Mouse (Mus musculus): ENCODE results near the gene Spryd3.

DNA sequence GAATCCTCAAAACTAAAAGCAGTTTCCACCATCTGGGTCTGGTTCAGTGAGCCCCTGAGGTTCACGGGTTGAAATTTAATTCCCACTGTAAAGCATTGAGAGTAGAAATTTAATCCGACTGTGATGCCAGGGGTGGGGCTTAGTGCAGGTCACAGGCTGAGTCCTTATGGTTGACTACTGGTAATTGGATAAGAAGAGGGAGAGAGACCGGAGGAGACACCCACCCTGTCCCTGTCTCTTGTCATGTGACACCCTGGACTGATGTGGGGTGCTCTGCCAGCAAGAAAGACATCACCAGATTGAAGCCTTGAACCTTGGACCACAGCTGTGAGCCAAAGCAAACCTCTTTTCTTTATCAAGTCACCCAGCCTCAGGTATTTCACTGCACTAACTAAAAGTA lies 47.0 kb upstream of the Spryd3 start:
- TF ChIP-seq CTCF (IDR thresholded peaks at IDR 0.05; ENCODE audit: extremely low read depth, insufficient read depth, low read length) (no peak), POLR2A (IDR thresholded peaks at IDR 0.05; ENCODE audit: extremely low read depth, insufficient read depth, low read length) (no peak)

Measured in cortical plate, adult 2 months (tissue).